Mouse (Mus musculus): Measurements from ENCODE around the gene Ikzf2. TPM values are rescaled to one million over a fixed set of nuclear protein-coding genes. Genes with fewer than 3 reads are reported as not detected.

Gene Ikzf2
- total RNA-seq, 1 experiment, result 3.4 TPM

- Histone ChIP-seq H3K4me3 (ENCODE audit: insufficient read depth in 1 of 2, low read depth in 1 of 2, low read length in 2 of 2, poor library complexity in 1 of 2, severe bottlenecking in 1 of 2) (no peak overlapping the region), H3K9ac (ENCODE audit: insufficient read depth, low read depth, low read length, poor library complexity, severe bottlenecking) (no peak overlapping the region), H3K36me3 (ENCODE audit: control insufficient read depth, insufficient read depth, low read length, poor library complexity, severe bottlenecking) (no peaks in the 10 kb centered on the region), H3K4me1 (ENCODE audit: control insufficient read depth in 2 of 2, insufficient read depth in 2 of 2, low read length in 2 of 2, poor library complexity in 1 of 2) (no peaks in the 10 kb centered on the region), H3K9me3 (ENCODE audit: control insufficient read depth, insufficient read depth, low read depth, low read length) (no peaks in the 10 kb centered on the region), H3K27ac (ENCODE audit: insufficient read depth, low read depth, low read length, poor library complexity, severe bottlenecking) (no peak overlapping the region)
- DNase-seq (ENCODE audit: low read depth, low spot score), result no peak
- no peak for TF ChIP-seq MAFK (IDR thresholded peaks at IDR 0.05; ENCODE audit: insufficient read depth, low read depth, low read length)
- TF ChIP-seq ZNF384 (IDR thresholded peaks at IDR 0.05; ENCODE audit: low read depth, low read length), result no peak
- TF ChIP-seq ZC3H11A (IDR thresholded peaks at IDR 0.05; ENCODE audit: borderline replicate concordance, low read depth, low read length), result no peak
- no peak for TF ChIP-seq CHD2 (IDR thresholded peaks at IDR 0.05; ENCODE audit: low read depth, low read length)
- TF ChIP-seq HCFC1 (IDR thresholded peaks at IDR 0.05; ENCODE audit: borderline replicate concordance, insufficient read depth, low read length), result no peak
- in situ Hi-C loops (cut with MboI; ENCODE audit: low sequenced_read_pairs in 2 of 2, unreplicated experiment in 2 of 2), result no loop called here
These were observed 167.7 kb downstream of the Ikzf2 start for GRCm38 (mm10) chr1:69519356-69519755.

- Histone ChIP-seq H3K9me3 (ENCODE audit: control insufficient read depth, insufficient read depth, low read depth, low read length) (no peaks in the 10 kb centered on the region), H3K9ac (ENCODE audit: insufficient read depth, low read depth, low read length, poor library complexity, severe bottlenecking) (no peak overlapping the region), H3K4me3 (ENCODE audit: insufficient read depth in 1 of 2, low read depth in 1 of 2, low read length in 2 of 2, poor library complexity in 1 of 2, severe bottlenecking in 1 of 2) (no peak overlapping the region), H3K36me3 (ENCODE audit: control insufficient read depth, insufficient read depth, low read length, poor library complexity, severe bottlenecking) (no peaks in the 10 kb centered on the region), H3K27ac (ENCODE audit: insufficient read depth, low read depth, low read length, poor library complexity, severe bottlenecking) (no peak overlapping the region), H3K4me1 (ENCODE audit: control insufficient read depth in 2 of 2, insufficient read depth in 2 of 2, low read length in 2 of 2, poor library complexity in 1 of 2) (no peaks in the 10 kb centered on the region)
- TF ChIP-seq HCFC1 (IDR thresholded peaks at IDR 0.05; ENCODE audit: borderline replicate concordance, insufficient read depth, low read length) (no peak), ZNF384 (IDR thresholded peaks at IDR 0.05; ENCODE audit: low read depth, low read length) (no peak), ZC3H11A (IDR thresholded peaks at IDR 0.05; ENCODE audit: borderline replicate concordance, low read depth, low read length) (no peak), MAFK (IDR thresholded peaks at IDR 0.05; ENCODE audit: insufficient read depth, low read depth, low read length) (no peak), CHD2 (IDR thresholded peaks at IDR 0.05; ENCODE audit: low read depth, low read length) (no peak)
- no peak for DNase-seq (ENCODE audit: low read depth, low spot score)
- in situ Hi-C loops (cut with MboI; ENCODE audit: low sequenced_read_pairs in 2 of 2, unreplicated experiment in 2 of 2), result no loop called here
These were observed 169.0 kb downstream of the Ikzf2 start for GRCm38 (mm10) chr1:69518012-69518411.

- in situ Hi-C loops (cut with MboI; ENCODE audit: low sequenced_read_pairs in 2 of 2, unreplicated experiment in 2 of 2), result no loop called here
- H3K27ac ChIP-seq (ENCODE audit: insufficient read depth, low read depth, low read length, poor library complexity, severe bottlenecking), result no peak overlapping the region
- H3K9me3 ChIP-seq (ENCODE audit: control insufficient read depth, insufficient read depth, low read depth, low read length), result no peaks in the 10 kb centered on the region
- no peak for DNase-seq (ENCODE audit: low read depth, low spot score)
- no peak for TF ChIP-seq HCFC1 (IDR thresholded peaks at IDR 0.05; ENCODE audit: borderline replicate concordance, insufficient read depth, low read length)
- no peak for TF ChIP-seq CHD2 (IDR thresholded peaks at IDR 0.05; ENCODE audit: low read depth, low read length)
- no peak for TF ChIP-seq MAFK (IDR thresholded peaks at IDR 0.05; ENCODE audit: insufficient read depth, low read depth, low read length)
- TF ChIP-seq ZC3H11A (IDR thresholded peaks at IDR 0.05; ENCODE audit: borderline replicate concordance, low read depth, low read length), result no peak
- TF ChIP-seq ZNF384 (IDR thresholded peaks at IDR 0.05; ENCODE audit: low read depth, low read length), result no peak
- H3K4me3 ChIP-seq (ENCODE audit: insufficient read depth in 1 of 2, low read depth in 1 of 2, low read length in 2 of 2, poor library complexity in 1 of 2, severe bottlenecking in 1 of 2), result no peak overlapping the region
- no peaks in the 10 kb centered on the region for H3K4me1 ChIP-seq (ENCODE audit: control insufficient read depth in 2 of 2, insufficient read depth in 2 of 2, low read length in 2 of 2, poor library complexity in 1 of 2)
- H3K9ac ChIP-seq (ENCODE audit: insufficient read depth, low read depth, low read length, poor library complexity, severe bottlenecking), result no peak overlapping the region
- no peaks in the 10 kb centered on the region for H3K36me3 ChIP-seq (ENCODE audit: control insufficient read depth, insufficient read depth, low read length, poor library complexity, severe bottlenecking)
These were observed 170.9 kb downstream of the Ikzf2 start for GRCm38 (mm10) chr1:69516144-69516543.

GRCm38 (mm10) chr1:69513595-69514250 lies 173.3 kb downstream of the Ikzf2 start:
- no peak for TF ChIP-seq CHD2 (IDR thresholded peaks at IDR 0.05; ENCODE audit: low read depth, low read length)
- no peak for TF ChIP-seq ZNF384 (IDR thresholded peaks at IDR 0.05; ENCODE audit: low read depth, low read length)
- no peak for TF ChIP-seq HCFC1 (IDR thresholded peaks at IDR 0.05; ENCODE audit: borderline replicate concordance, insufficient read depth, low read length)
- no peak for TF ChIP-seq ZC3H11A (IDR thresholded peaks at IDR 0.05; ENCODE audit: borderline replicate concordance, low read depth, low read length)
- TF ChIP-seq MAFK (IDR thresholded peaks at IDR 0.05; ENCODE audit: insufficient read depth, low read depth, low read length), result no peak
- in situ Hi-C loops (cut with MboI; ENCODE audit: low sequenced_read_pairs in 2 of 2, unreplicated experiment in 2 of 2), result no loop called here
- no peak for DNase-seq (ENCODE audit: low read depth, low spot score)

More at GRCm38 (mm10) chr1:69513595-69514250, 173.3 kb downstream of the Ikzf2 start:
- no peak overlapping the region for H3K27ac ChIP-seq (ENCODE audit: insufficient read depth, low read depth, low read length, poor library complexity, severe bottlenecking)
- no peaks in the 10 kb centered on the region for H3K4me1 ChIP-seq (ENCODE audit: control insufficient read depth in 2 of 2, insufficient read depth in 2 of 2, low read length in 2 of 2, poor library complexity in 1 of 2)
- H3K4me3 ChIP-seq (ENCODE audit: insufficient read depth in 1 of 2, low read depth in 1 of 2, low read length in 2 of 2, poor library complexity in 1 of 2, severe bottlenecking in 1 of 2), result no peak overlapping the region
- no peaks in the 10 kb centered on the region for H3K36me3 ChIP-seq (ENCODE audit: control insufficient read depth, insufficient read depth, low read length, poor library complexity, severe bottlenecking)
- H3K9me3 ChIP-seq (ENCODE audit: control insufficient read depth, insufficient read depth, low read depth, low read length), result no peaks in the 10 kb centered on the region
- H3K9ac ChIP-seq (ENCODE audit: insufficient read depth, low read depth, low read length, poor library complexity, severe bottlenecking), result no peak overlapping the region
